ENCODE assay signal across 9 mouse cellular contexts in the genomic region with DNA sequence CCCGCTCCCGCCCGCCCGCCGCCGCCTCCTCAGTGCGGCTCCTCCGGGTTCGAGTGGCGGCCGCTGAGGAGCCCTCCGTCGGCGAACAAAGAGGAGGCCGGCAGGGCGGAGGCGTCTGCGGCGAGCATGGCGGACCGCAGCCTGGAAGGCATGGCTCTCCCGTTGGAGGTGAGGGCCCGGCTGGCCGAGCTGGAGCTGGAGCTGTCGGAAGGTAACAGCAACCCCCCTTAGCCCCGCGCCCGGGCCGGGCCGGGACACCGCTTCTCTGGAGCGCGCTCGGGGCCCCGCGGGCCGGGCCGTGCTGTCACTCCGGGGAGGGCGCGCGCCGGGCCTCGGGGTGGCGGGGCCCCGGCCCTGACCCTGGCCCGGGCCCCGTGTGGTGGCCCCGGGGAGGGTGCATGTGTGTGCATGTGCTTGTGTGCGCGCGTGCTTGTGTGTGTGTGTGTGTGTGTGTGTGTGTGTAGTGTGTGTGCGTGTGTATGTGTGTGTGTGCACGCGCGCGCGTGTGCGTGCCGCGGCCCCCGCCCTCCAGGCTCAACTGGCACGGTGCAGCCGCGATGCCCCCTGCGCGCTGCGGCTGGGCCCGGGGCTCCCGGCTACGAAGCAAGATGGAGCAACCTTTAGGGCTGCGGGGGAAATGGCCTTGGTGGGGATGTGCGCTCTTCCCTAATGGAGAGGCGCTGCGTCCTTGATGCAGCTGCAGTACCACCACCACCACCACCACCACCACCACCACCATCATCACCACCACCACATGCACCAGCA. TPM values are rescaled to one million over a fixed set of nuclear protein-coding genes. Genes with fewer than 3 reads are reported as not detected.
A peak's percentile ranks its signal among the peaks of the same experiment; 100 is the strongest.
DNase-seq lines count a peak whose midpoint lies in the region; ATAC-seq and TF ChIP-seq lines count a peak whose summit lies in the region.
"Had no signal": no experiment of that assay in that cellular context is flagged by ENCODE, and none has a peak within 500 bp of the region (broad histone marks: within the 10 kb centered on the region; RNA-seq: fewer than 3 reads in every experiment).

No protein-coding gene starts in this region.

- ATAC-seq in common myeloid progenitor, adult 5-6 weeks (replicated peaks; ENCODE audit: low read depth, poor library complexity, severe bottlenecking) = peak; percentile 27; the same call in 1 of the 2 replicates
- ATAC-seq in intestine, embryonic 16.5 days = peak; percentile 83
- ATAC-seq in limb, embryonic 15.5 days (ENCODE audit: insufficient number of reproducible peaks, low FRiP score, low TSS enrichment, low read depth) = peak; percentile 71
- peak; percentile 80 for ATAC-seq in midbrain, postnatal 0 days (ENCODE audit: low FRiP score)
- ATAC-seq in stomach, embryonic 16.5 days (ENCODE audit: insufficient read depth, low FRiP score) = peak; percentile 77

- H3K4me3 ChIP-seq in intestine, embryonic 16.5 days (ENCODE audit: low read length) = peak overlapping the region; percentile 92
- peak overlapping the region; percentile 94 for H3K4me3 ChIP-seq in limb, embryonic 15.5 days
- H3K4me3 ChIP-seq in midbrain, postnatal 0 days (ENCODE audit: low read depth, low read length) = peak overlapping the region; percentile 100
- H3K4me3 ChIP-seq in stomach, embryonic 16.5 days (replicated peaks; ENCODE audit: low read length) = peak overlapping the region; percentile 89

- peak overlapping the region; percentile 98 for H3K9ac ChIP-seq in intestine, embryonic 16.5 days (ENCODE audit: low read depth, low read length)
- H3K9ac ChIP-seq in limb, embryonic 15.5 days = peak overlapping the region; percentile 96
- H3K9ac ChIP-seq in midbrain, postnatal 0 days (replicated peaks; ENCODE audit: low read length, poor library complexity, severe bottlenecking) = peak overlapping the region; percentile 93
- peak overlapping the region; percentile 97 for H3K9ac ChIP-seq in stomach, embryonic 16.5 days (ENCODE audit: low read length)

- no peaks in the 10 kb centered on the region for H3K9me3 ChIP-seq in intestine, embryonic 16.5 days (ENCODE audit: control insufficient read depth, low read length)
- H3K9me3 ChIP-seq in limb, embryonic 15.5 days = no peaks in the 10 kb centered on the region
- H3K9me3 ChIP-seq in midbrain, postnatal 0 days (ENCODE audit: low read length) = no peaks in the 10 kb centered on the region
- H3K9me3 ChIP-seq in stomach, embryonic 16.5 days (replicated peaks; ENCODE audit: control insufficient read depth, low read length) = no peaks in the 10 kb centered on the region

- peak; percentile 49 for DNase-seq in kidney, adult 9 months
- no peak for DNase-seq in kidney, adult 11 months
- peak; percentile 52 to 67 for DNase-seq in gastrocnemius, postnatal 4 days (ENCODE audit: low spot score in 2 of 2)
- peak; percentile 57 for DNase-seq in midbrain, postnatal 0 days (ENCODE audit: low spot score)

- WGBS in intestine, embryonic 16.5 days = under 1% methylated on average over 65 of the region's 75 CpGs
- under 1% methylated on average over 66 of the region's 75 CpGs for WGBS in limb, embryonic 15.5 days
- under 1% methylated on average over 29 of the region's 75 CpGs for WGBS in midbrain, postnatal 0 days
- 0% methylated on average over 71 of the region's 75 CpGs for WGBS in stomach, embryonic 16.5 days

- H3K4me2 ChIP-seq in intestine, embryonic 16.5 days (ENCODE audit: low read depth, low read length) = peak overlapping the region; percentile 82
- H3K4me2 ChIP-seq in limb, embryonic 15.5 days = peak overlapping the region; percentile 79
- H3K4me2 ChIP-seq in midbrain, postnatal 0 days (ENCODE audit: low read depth, low read length, poor library complexity, severe bottlenecking) = peak overlapping the region; percentile 70
- H3K4me2 ChIP-seq in stomach, embryonic 16.5 days (ENCODE audit: low read depth, low read length) = peak overlapping the region; percentile 76

- H3K4me1 ChIP-seq in intestine, embryonic 16.5 days (ENCODE audit: control insufficient read depth, insufficient read depth, low read length) = peaks cover 11% of the 10 kb centered on the region; the same call in 1 of the 2 replicates
- peaks cover 13% of the 10 kb centered on the region for H3K4me1 ChIP-seq in limb, embryonic 15.5 days
- peaks cover 12% of the 10 kb centered on the region; the same call in 1 of the 2 replicates for H3K4me1 ChIP-seq in midbrain, postnatal 0 days (ENCODE audit: insufficient read depth, low read length)
- H3K4me1 ChIP-seq in stomach, embryonic 16.5 days (ENCODE audit: control insufficient read depth, insufficient read depth, low read length) = peaks cover 4% of the 10 kb centered on the region

- TF ChIP-seq CTCF in midbrain, postnatal 0 days (IDR thresholded peaks at IDR 0.05) = no peak

- H3K27me3 ChIP-seq in intestine, embryonic 16.5 days (replicated peaks; ENCODE audit: control insufficient read depth, insufficient read depth, low read length) = no peaks in the 10 kb centered on the region
- H3K27me3 ChIP-seq in limb, embryonic 15.5 days = no peaks in the 10 kb centered on the region
- H3K27me3 ChIP-seq in midbrain, postnatal 0 days (ENCODE audit: insufficient read depth, low read length) = no peaks in the 10 kb centered on the region
- no peaks in the 10 kb centered on the region for H3K27me3 ChIP-seq in stomach, embryonic 16.5 days (ENCODE audit: control insufficient read depth, insufficient read depth, low read length)

- no peaks in the 10 kb centered on the region for H3K36me3 ChIP-seq in intestine, embryonic 16.5 days (ENCODE audit: control insufficient read depth, insufficient read depth, low read length)
- H3K36me3 ChIP-seq in limb, embryonic 15.5 days = 0 out of 2 replicates have a peak, but pooled peaks cover 3% of the 10 kb centered on the region
- no peaks in the 10 kb centered on the region for H3K36me3 ChIP-seq in midbrain, postnatal 0 days (ENCODE audit: insufficient read depth, low read length)
- no peaks in the 10 kb centered on the region for H3K36me3 ChIP-seq in stomach, embryonic 16.5 days (ENCODE audit: control insufficient read depth, insufficient read depth, low read length)
- H3K36me3 ChIP-seq: G1E had no signal

- H3K27ac ChIP-seq in intestine, embryonic 16.5 days (ENCODE audit: low read length) = peak overlapping the region; percentile 96
- peak overlapping the region; percentile 97 for H3K27ac ChIP-seq in limb, embryonic 15.5 days
- H3K27ac ChIP-seq in midbrain, postnatal 0 days (ENCODE audit: low read depth, low read length) = peak overlapping the region; percentile 99
- peak overlapping the region; percentile 96 for H3K27ac ChIP-seq in stomach, embryonic 16.5 days (ENCODE audit: low read length)

RNA-seq across cellular contexts. Expression of a gene that starts 0.7 kb away (rescaled TPM):
- total RNA-seq in common myeloid progenitor, adult 5-6 weeks (2017) = 3.2 and 4.9 TPM in 2 replicates
- 10 to 100 TPM; 35.8 to 38.7 TPM for total RNA-seq in gastrocnemius, postnatal 4 days (2021)
- 2.3 and 3.1 TPM in 2 replicates for polyA plus RNA-seq in intestine, embryonic 16.5 days (2015; fragmentation: Nextera tagmentation; extraction: Ambion mirVana)
- 5.9 and 6.5 TPM in 2 replicates for polyA plus RNA-seq in limb, embryonic 15.5 days (2015; fragmentation: Nextera tagmentation; extraction: Ambion mirVana)
- total RNA-seq in midbrain, postnatal 0 days (2014; rRNA removed) = 74.4 and 78.2 TPM in 2 replicates
- polyA plus RNA-seq in midbrain, postnatal 0 days (2015; fragmentation: Nextera tagmentation; extraction: Ambion mirVana) = 9.5 and 9.7 TPM in 2 replicates
- polyA plus RNA-seq in stomach, embryonic 16.5 days (2015; fragmentation: Nextera tagmentation; extraction: Ambion mirVana) = 4.5 TPM in 2 replicates
- polyA plus RNA-seq: G1E had no signal

Comparison
In these comparisons a context has a peak if more than half of its experiments do, and no peak if none do; other contexts are left out.
1. ATAC-seq: peak in every context shown above with its lines; median percentile 83 in intestine, embryonic 16.5 days; 80 in midbrain, postnatal 0 days; 77 in stomach, embryonic 16.5 days; 71 in limb, embryonic 15.5 days; 27 in common myeloid progenitor, adult 5-6 weeks.